Mouse (Mus musculus) cerebellum, adult 11-12 months (tissue): ENCODE data around the gene Usp43.
A peak's percentile ranks its signal among the peaks of the same experiment; 100 is the strongest.

Experiments
- DNase-seq: peaks from one replicate; pipeline ENCODE4 v3.0.0; 2022

Gene Usp43

GRCm38 (mm10) chr11:67921827-67922754 is at the start of gene Usp43:
TSS of gene Usp43 (minus strand) at chr11:67922153.
- peak; percentile 1 for DNase-seq

GRCm38 (mm10) chr11:67967831-67968230 is 45.9 kb upstream of the Usp43 start:
- no peak for DNase-seq

- DNase-seq = peak; percentile 84
Observed at GRCm38 (mm10) chr11:67965905-67966878, 44.2 kb upstream of the Usp43 start, which contains the start of gene Stx8. TSS of gene Stx8 (plus strand) at chr11:67966193.

GRCm38 (mm10) chr11:67965242-67965883 is 43.4 kb upstream of the Usp43 start, which contains the start of gene Cfap52:
TSS of gene Cfap52 (minus strand) at chr11:67965651.
- DNase-seq = peak; percentile 75

GRCm38 (mm10) chr11:67964110-67964509 is 42.2 kb upstream of the Usp43 start:
- no peak for DNase-seq

- no peak for DNase-seq
Observed at GRCm38 (mm10) chr11:67954413-67954812, 32.5 kb upstream of the Usp43 start.

- no peak for DNase-seq
Observed at GRCm38 (mm10) chr11:67953604-67954003, 31.7 kb upstream of the Usp43 start.

GRCm38 (mm10) chr11:67949475-67949874 is 27.5 kb upstream of the Usp43 start:
- no peak for DNase-seq

GRCm38 (mm10) chr11:67948229-67948628 is 26.3 kb upstream of the Usp43 start:
- no peak for DNase-seq

GRCm38 (mm10) chr11:67932156-67932555 is 10.2 kb upstream of the Usp43 start:
- DNase-seq = no peak

- DNase-seq = no peak
Observed at GRCm38 (mm10) chr11:67926348-67927055, 4.5 kb upstream of the Usp43 start.

GRCm38 (mm10) chr11:67925000-67925399 is 3.0 kb upstream of the Usp43 start:
- DNase-seq = no peak

GRCm38 (mm10) chr11:67923720-67924119 is 1.8 kb upstream of the Usp43 start:
- no peak for DNase-seq

GRCm38 (mm10) chr11:67922755-67923125 is 787 bp upstream of the Usp43 start:
- DNase-seq = no peak

- DNase-seq = no peak
Observed at GRCm38 (mm10) chr11:67921091-67921826, 694 bp downstream of the Usp43 start.

- DNase-seq = no peak
Observed at GRCm38 (mm10) chr11:67920226-67920960, 1.6 kb downstream of the Usp43 start.

- DNase-seq = no peak
Observed at GRCm38 (mm10) chr11:67919593-67919992, 2.4 kb downstream of the Usp43 start.

- no peak for DNase-seq
Observed at GRCm38 (mm10) chr11:67917126-67917525, 4.8 kb downstream of the Usp43 start.

- no peak for DNase-seq
Observed at GRCm38 (mm10) chr11:67911074-67911473, 10.9 kb downstream of the Usp43 start.

- DNase-seq = no peak
Observed at GRCm38 (mm10) chr11:67903756-67904155, 18.2 kb downstream of the Usp43 start.
